Comparison of ENCODE assay signal across 10 mouse cellular contexts in the genomic region with DNA sequence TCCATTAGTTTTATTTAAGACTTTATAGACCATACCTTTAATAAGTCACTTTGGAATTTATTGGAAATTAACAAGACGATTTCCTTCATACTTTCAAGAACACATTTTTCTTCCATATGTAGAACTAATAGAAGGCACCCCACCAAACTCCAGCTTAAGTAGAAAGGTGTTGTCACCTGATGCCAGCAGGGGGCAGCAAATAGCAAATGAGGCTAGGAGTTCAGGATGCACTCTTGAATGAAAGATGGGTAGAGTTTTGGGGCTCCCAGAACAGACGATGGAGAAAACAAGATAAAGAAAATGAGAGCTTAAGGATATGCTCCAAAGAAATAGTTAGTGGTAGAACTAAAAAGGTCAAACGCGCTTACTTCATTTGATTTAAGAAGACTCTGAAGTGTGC.
DNase-seq lines count a peak whose midpoint lies in the region; ATAC-seq and TF ChIP-seq lines count a peak whose summit lies in the region.
"Had no signal": no experiment of that assay in that cellular context is flagged by ENCODE, and none has a peak within 500 bp of the region (broad histone marks: within the 10 kb centered on the region; RNA-seq: fewer than 3 reads in every experiment).

No protein-coding gene starts in this region.

- no peaks in the 10 kb centered on the region for H3K36me3 ChIP-seq in intestine, postnatal 0 days (ENCODE audit: control insufficient read depth, insufficient read depth)
- no peaks in the 10 kb centered on the region for H3K36me3 ChIP-seq in intestine, embryonic 16.5 days (ENCODE audit: control insufficient read depth, insufficient read depth, low read length)
- H3K36me3 ChIP-seq in ES-E14 (ENCODE audit: control insufficient read depth, insufficient read depth, low read length, poor library complexity, severe bottlenecking) = no peaks in the 10 kb centered on the region
- H3K36me3 ChIP-seq in forebrain, embryonic 14.5 days (ENCODE audit: control insufficient read depth, insufficient read depth, low read length) = no peaks in the 10 kb centered on the region
- H3K36me3 ChIP-seq: embryonic facial prominence, embryonic 15.5 days had no signal

- no peak for ATAC-seq in intestine, postnatal 0 days
- ATAC-seq in intestine, embryonic 16.5 days = no peak
- ATAC-seq in forebrain, embryonic 14.5 days = no peak; the same call in 1 of the 2 replicates
- ATAC-seq in inflammation-experienced regulatory T-cells, adult 6 months = no peak

- H3K4me2 ChIP-seq in intestine, postnatal 0 days (replicated peaks; ENCODE audit: low read depth) = no peak overlapping the region
- no peak overlapping the region for H3K4me2 ChIP-seq in intestine, embryonic 16.5 days (ENCODE audit: low read depth, low read length)
- no peak overlapping the region for H3K4me2 ChIP-seq in forebrain, embryonic 14.5 days (ENCODE audit: low read length)
- H3K4me2 ChIP-seq: embryonic facial prominence, embryonic 15.5 days had no signal

- in situ Hi-C loops in ES-E14 (cut with MboI; ENCODE audit: low sequenced_read_pairs in 2 of 2, unreplicated experiment in 2 of 2) = no loop called here

- H3K27me3 ChIP-seq in intestine, postnatal 0 days (replicated peaks; ENCODE audit: control insufficient read depth, insufficient read depth, low read length) = no peaks in the 10 kb centered on the region
- no peaks in the 10 kb centered on the region for H3K27me3 ChIP-seq in intestine, embryonic 16.5 days (replicated peaks; ENCODE audit: control insufficient read depth, insufficient read depth, low read length)
- H3K27me3 ChIP-seq in forebrain, embryonic 14.5 days (replicated peaks; ENCODE audit: control insufficient read depth, insufficient read depth, low read length) = no peaks in the 10 kb centered on the region
- H3K27me3 ChIP-seq: embryonic facial prominence, embryonic 15.5 days had no signal

- no peak overlapping the region for H3K4me3 ChIP-seq in intestine, postnatal 0 days (ENCODE audit: low read depth, low read length)
- H3K4me3 ChIP-seq in intestine, embryonic 16.5 days (ENCODE audit: low read length) = no peak overlapping the region
- no peak overlapping the region for H3K4me3 ChIP-seq in ES-E14 (ENCODE audit: insufficient read depth in 1 of 2, low read depth in 1 of 2, low read length in 2 of 2, poor library complexity in 1 of 2, severe bottlenecking in 1 of 2)
- H3K4me3 ChIP-seq in forebrain, embryonic 14.5 days (ENCODE audit: low read depth, low read length) = no peak overlapping the region
- H3K4me3 ChIP-seq: embryonic facial prominence, embryonic 15.5 days had no signal

- no peak overlapping the region for H3K9ac ChIP-seq in intestine, postnatal 0 days (ENCODE audit: low read depth, low read length)
- no peak overlapping the region for H3K9ac ChIP-seq in intestine, embryonic 16.5 days (ENCODE audit: low read depth, low read length)
- H3K9ac ChIP-seq in ES-E14 (ENCODE audit: insufficient read depth, low read depth, low read length, poor library complexity, severe bottlenecking) = no peak overlapping the region
- H3K9ac ChIP-seq in forebrain, embryonic 14.5 days (ENCODE audit: low read length) = no peak overlapping the region
- H3K9ac ChIP-seq: embryonic facial prominence, embryonic 15.5 days had no signal

- 57% methylated on average over 4 of the region's 4 CpGs for WGBS in intestine, postnatal 0 days
- 58% methylated on average over 4 of the region's 4 CpGs for WGBS in intestine, embryonic 16.5 days
- 55% methylated on average over 4 of the region's 4 CpGs for WGBS in forebrain, embryonic 14.5 days

- H3K9me3 ChIP-seq in intestine, postnatal 0 days (ENCODE audit: control insufficient read depth) = no peaks in the 10 kb centered on the region
- no peaks in the 10 kb centered on the region for H3K9me3 ChIP-seq in intestine, embryonic 16.5 days (ENCODE audit: control insufficient read depth, low read length)
- H3K9me3 ChIP-seq in ES-E14 (ENCODE audit: control insufficient read depth, insufficient read depth, low read depth, low read length) = no peaks in the 10 kb centered on the region
- no peaks in the 10 kb centered on the region for H3K9me3 ChIP-seq in forebrain, embryonic 14.5 days (replicated peaks; ENCODE audit: control insufficient read depth, low read length)
- H3K9me3 ChIP-seq: embryonic facial prominence, embryonic 15.5 days had no signal

- peak; percentile 53 for DNase-seq in ES-E14 (ENCODE audit: low read depth, low spot score)
- DNase-seq in c-Kit-positive CD71-negative TER-119-negative erythroid progenitor cells, embryonic 14.5 days (ENCODE audit: low read depth) = peak; percentile 8
- peak; percentile 74 for DNase-seq in forebrain, embryonic 14.5 days (ENCODE audit: low spot score)
- peak; percentile 18 for DNase-seq in layer of hippocampus, adult 9-11 months
- DNase-seq in mesoderm, embryonic 11.5 days (ENCODE audit: low read depth, low spot score) = peak; percentile 62

- peak; percentile 71 for TF ChIP-seq CTCF in intestine, postnatal 0 days (IDR thresholded peaks at IDR 0.05; ENCODE audit: low read depth)

- no peaks in the 10 kb centered on the region for H3K4me1 ChIP-seq in intestine, postnatal 0 days (replicated peaks; ENCODE audit: control insufficient read depth, insufficient read depth, low read length)
- no peaks in the 10 kb centered on the region for H3K4me1 ChIP-seq in intestine, embryonic 16.5 days (ENCODE audit: control insufficient read depth, insufficient read depth, low read length)
- no peaks in the 10 kb centered on the region for H3K4me1 ChIP-seq in ES-E14 (ENCODE audit: control insufficient read depth in 2 of 2, insufficient read depth in 2 of 2, low read length in 2 of 2, poor library complexity in 1 of 2)
- H3K4me1 ChIP-seq in forebrain, embryonic 14.5 days (ENCODE audit: control insufficient read depth, insufficient read depth, low read length) = no peaks in the 10 kb centered on the region
- H3K4me1 ChIP-seq: embryonic facial prominence, embryonic 15.5 days had no signal

- H3K27ac ChIP-seq in intestine, postnatal 0 days (ENCODE audit: low read depth, low read length) = no peak overlapping the region
- no peak overlapping the region for H3K27ac ChIP-seq in intestine, embryonic 16.5 days (ENCODE audit: low read length)
- H3K27ac ChIP-seq in ES-E14 (ENCODE audit: insufficient read depth, low read depth, low read length, poor library complexity, severe bottlenecking) = no peak overlapping the region
- H3K27ac ChIP-seq in forebrain, embryonic 14.5 days (ENCODE audit: low read depth, low read length) = no peak overlapping the region
- H3K27ac ChIP-seq: embryonic facial prominence, embryonic 15.5 days; macrophage had no signal

TF ChIP-seq in ES-E14, 5 proteins besides CTCF, POLR2A, EP300 and RAD21:
- TF ChIP-seq ZC3H11A (IDR thresholded peaks at IDR 0.05; ENCODE audit: borderline replicate concordance, low read depth, low read length) (no peak; the same call in 1 of the 2 replicates), ZNF384 (IDR thresholded peaks at IDR 0.05; ENCODE audit: low read depth, low read length) (no peak)

Comparison
In these comparisons a context has a peak if more than half of its experiments do, and no peak if none do; other contexts are left out.
1. DNase-seq: peak in every context shown above with its lines; median percentile 74 in forebrain, embryonic 14.5 days; 62 in mesoderm, embryonic 11.5 days; 53 in ES-E14; 18 in layer of hippocampus, adult 9-11 months; 8 in c-Kit-positive CD71-negative TER-119-negative erythroid progenitor cells, embryonic 14.5 days.